Mouse (Mus musculus): ENCODE data around the gene Prdx6b.
A peak's percentile ranks its signal among the peaks of the same experiment; 100 is the strongest.

Prdx6b gene

DNA sequence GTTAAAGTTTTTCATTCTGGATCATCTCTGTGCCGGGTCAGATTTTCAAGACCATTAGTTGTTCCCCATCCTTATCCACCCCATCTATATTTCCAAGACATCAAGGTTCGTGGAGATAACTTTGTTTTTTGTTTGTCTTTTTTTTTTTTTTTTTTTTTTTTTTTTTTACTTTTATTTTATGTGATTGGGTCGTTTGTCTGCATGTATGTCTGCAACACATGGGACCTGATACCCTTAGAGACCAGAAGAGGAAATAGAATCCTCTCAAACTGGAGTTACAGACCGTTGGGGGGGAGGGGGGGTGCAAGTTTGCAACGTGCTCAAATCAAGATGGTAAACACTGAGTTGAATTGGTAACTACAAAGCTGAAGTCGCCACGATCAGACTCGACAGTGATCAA is at the start of gene Prdx6b:
Gene Prdx6b (plus strand): TSS at position 301 of the 400 bp plus-strand sequence.
- DNase-seq = no peak

DNA sequence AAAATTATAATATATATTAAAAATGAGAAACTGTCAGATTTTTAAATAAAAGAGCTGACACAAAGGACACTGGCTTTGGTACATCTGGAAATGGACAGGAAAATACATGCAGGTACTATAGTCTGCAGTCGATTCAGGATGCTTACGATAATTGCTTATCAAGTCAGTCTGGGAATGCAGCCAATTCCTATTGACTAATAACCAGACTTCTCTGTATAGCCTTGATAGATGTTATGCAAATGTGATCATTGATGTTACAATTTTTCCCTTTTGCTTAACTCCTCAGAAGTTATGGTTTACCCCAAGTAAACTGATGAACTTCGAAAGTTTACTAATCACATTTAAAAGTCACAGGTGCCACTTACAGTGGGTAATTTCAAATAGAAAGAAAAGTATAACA is 44.8 kb upstream of the Prdx6b start:
- DNase-seq = no peak

DNA sequence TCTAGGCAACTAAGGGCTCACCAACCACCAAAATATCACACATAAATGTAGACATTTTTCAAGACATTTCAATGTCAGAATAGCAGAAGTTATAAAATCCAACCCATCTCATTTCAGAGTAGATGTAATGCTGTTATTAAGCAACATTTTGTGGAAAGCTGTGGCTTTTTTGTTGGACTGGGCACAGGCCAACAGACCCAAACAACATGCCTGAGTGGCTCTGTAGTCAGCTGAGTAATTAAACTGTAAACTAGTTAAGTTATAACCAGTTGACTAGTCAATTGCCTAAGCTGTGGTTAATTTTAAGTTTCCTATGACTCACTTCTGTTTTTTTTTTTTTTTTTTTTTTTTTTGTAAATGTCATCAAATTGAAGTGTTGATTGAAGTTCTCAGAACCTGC is 44.4 kb upstream of the Prdx6b start:
- DNase-seq = no peak

DNA sequence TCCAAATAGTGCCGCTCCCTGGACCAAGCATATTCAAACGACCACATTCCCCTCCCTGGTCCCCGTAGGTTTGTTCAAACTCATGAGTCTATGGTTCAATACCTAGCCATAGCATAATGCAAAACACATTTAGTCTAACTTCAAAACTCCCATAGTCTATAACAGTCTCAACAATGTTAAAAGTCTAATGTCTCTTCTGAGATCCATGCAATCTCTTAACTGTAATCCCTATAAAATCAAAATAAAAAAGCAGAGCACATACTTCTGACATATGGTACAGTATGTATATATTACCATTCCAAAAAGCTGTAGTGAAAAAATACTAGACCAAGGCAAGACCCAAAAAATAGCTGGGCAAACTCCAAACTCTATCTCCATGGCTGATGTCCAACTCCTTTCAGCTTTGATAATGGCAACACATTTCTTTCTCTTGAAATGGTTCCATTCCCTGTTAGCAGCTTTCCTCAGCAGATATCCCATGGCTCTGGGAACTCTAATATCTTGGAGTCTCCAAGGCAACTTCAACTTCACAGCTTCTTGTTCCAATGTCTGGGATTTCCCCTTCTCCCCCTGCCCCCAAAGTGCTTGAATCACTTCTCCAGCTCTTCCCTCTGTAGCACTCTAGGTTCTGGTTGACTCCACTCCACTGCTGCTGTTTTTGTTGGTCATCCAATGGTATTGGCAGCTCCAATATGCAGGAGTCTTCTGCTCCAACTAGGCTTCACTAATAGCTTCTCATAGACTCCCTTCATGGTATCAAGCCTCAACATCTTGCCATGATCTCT is 32.2 kb upstream of the Prdx6b start:
- DNase-seq = no peak

DNA sequence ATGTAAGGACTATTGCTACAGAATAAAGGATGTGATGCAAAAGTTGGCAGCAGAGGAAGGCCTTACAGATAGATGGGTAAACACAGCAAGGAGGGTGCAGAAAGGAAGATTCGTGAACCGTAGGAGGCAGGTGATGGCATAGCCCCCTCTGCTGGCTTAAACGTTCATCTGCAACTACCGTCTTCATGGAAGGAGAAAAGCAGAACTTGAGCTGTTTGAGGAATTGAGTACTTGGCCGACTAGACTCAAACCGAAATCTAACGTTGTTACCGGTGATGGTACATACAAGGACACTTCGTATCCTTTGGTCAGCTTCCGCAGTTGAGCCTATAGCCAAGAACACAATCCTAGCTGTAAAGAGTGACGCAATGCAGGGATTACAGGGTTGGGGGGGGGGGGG is 25.4 kb upstream of the Prdx6b start:
- peak; percentile 49 to 65 for DNase-seq

DNA sequence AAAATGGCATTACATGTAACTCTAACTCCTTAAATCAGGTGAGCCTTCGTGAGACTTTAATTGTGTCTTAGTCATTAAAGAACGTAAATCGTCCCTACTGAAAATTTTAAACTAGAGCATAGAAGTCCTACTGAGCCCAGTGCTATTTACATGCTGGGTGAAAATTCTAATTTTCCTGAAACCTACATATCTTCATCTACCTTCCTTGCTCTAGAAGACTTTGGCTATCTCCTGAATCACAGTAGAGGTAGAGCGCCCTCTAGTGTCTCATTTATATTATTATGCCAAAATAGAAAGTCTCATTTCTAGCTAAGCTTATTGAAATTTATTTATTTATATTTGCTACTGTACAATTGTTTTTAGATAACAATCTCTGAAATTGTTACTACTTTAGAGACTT is 24.2 kb upstream of the Prdx6b start:
- no peak for DNase-seq

DNA sequence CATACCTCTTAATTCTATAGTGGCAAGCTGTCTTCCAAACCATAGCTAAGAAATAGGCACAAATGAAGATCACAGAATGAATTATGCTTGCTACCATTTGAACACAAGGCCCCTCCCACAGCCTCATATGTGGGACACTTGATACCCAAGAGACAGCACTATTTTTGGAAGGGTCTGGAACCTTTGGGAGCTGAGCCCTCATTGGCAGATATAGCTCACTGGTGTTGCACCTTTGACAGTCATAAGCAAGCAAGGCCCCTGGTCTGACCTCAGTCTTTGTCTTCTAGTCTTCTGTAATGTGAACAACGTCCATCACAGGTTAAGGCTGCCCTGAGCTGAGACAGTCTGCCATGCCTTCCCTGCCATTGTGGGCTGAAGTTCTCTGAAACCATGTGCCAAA is 20.8 kb upstream of the Prdx6b start:
- no peak for DNase-seq

DNA sequence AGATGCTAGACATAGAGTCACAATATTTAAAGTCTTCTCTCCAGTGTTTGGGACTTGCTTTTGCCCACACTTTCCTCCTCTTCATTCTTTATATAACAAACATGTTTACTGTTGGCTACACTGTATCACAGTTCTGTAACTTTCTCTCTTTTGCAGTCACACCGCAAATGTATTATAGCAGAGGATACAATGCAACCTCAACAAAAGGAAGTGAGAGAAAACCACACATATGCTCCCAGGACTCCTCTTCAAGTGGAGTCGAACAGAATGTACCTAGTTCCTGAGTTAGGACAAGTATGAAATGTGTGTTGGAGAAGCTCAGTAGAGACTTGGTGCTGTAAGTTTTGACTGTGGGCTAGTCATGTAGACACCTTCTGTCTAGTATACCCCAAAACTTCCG is 19.2 kb upstream of the Prdx6b start:
- no peak for DNase-seq

DNA sequence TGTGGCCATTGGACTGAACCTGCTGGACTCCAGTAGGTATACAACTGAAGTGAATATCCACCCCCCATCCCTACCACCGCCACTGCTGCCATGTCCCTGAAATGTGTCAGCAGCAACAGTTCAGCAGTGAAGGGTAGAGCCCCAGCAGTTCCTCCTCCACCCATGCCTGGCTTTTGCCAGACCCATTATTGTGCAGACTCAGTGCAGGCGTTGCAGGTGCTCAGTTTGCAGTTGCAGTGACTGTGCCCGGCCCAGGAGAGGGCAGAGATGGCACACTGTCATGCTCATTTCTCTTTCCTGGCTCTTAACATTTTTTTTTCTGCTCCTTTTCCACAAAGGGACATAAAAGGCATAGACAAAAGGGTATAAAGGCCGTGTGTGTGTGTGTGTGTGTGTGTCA is 18.5 kb upstream of the Prdx6b start:
- no peak for DNase-seq

DNA sequence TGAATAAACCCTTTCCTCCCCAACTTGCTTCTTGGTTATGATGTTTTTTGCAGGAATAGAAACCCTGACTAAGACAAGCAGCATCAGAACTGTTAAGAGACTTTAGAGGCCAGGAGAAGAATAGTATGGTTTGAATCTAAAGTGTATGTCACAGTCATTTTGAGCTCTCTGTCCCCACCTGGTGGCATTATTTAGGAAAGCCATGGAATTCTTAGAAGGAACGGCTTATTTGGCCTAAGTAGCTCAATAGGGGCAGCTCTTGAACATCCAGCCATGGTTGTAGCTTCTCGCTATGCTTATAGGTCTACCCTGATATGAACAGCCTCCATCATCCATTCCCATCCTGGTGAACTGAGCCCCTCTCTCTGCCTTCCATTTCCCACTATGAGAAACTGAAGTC is 17.1 kb upstream of the Prdx6b start:
- DNase-seq = peak in 1 of 2 experiments; percentile 27

DNA sequence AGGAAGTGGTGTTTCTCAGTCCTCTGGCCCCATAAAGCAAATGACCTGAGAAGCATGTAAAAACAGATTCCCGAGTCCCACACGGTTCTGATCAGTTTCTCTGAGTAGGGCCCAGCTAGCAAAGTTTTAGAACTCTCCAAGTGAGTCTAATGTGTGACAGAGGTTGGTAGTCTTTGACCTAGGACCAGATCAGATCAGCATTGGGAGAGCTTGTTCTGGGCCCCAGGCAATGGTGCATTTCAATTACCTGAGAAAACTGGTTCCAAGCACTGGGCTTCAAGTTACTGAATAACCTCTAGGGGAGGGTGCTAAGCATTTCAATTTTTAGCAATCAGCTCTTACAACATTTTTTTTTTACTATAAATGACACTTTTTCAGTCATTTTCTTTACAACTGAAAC is 10.1 kb upstream of the Prdx6b start:
- no peak for DNase-seq

DNA sequence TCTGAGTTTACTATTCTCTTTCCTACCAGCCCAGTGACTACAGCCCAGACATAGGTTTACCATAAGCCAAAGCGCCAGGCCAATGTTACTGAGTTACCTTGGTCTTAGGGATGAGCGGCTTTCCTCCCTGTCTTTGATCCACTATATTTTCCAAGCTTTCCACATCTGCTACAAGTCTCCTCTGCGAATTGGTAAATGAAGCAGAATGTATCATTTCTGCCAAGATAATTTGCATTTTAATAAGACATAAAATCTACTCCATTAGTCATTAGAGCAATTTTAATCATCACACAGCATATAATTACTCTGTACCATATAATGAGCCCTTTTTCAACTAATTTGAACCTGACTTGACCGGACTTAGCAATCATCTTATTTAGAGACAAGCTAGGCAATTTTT is 5.9 kb upstream of the Prdx6b start:
- no peak for DNase-seq

DNA sequence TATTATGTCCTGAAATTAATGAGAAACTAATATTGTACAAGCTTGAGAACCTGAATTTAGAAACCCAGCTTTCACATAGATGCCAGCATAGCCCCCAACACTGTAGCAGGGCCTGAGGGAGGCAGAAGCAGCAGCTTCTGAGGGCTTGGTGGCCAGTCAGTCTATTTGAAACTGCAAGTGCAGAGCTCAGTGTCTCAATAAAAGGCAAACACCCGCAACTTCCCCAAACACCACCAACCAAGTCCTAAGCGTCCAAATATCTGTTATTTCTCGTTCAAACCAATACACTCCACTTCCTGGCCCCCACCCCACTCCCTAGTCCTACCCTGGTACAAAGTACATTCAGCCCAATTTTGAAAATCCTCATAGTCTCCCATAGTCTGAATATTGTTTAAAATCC is 6.1 kb downstream of the Prdx6b start:
- DNase-seq = no peak

DNA sequence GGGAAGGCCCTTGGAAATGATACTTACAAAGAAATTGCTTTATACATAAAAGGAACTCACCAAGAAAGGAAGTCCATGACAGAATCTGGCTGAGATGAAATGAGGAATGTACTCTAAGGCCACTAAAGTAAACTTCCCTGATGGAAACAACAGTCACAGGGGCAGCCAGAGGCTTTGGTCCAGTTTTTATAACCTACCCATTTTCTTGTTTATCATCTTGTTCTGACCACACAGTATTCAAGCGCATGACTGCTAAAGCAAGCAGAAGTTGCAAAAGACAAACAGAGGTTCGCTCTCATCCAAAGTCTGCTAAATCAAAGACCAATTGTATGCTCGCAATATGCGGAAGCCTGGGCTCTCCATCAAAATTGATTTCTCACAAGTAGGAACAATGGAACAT is 8.5 kb downstream of the Prdx6b start:
- DNase-seq = no peak

DNA sequence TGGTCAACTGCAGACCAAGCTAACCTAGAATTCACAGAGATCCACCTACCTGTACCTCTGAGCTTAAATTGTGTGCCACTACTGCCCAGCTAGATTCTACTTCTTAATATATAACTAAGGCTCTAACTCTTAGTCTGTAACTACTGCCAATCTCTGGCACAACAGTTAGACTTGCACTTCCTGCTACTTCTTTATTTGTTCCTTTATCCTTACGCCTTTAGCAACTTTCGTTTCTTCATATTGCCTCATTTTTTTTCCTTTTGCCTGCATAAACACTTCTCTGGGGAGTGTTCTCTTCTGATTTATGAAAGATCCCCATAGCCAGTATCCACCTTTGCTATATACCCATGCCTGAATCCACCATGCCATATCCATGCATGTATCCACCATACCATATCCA is 11.7 kb downstream of the Prdx6b start:
- DNase-seq = no peak

DNA sequence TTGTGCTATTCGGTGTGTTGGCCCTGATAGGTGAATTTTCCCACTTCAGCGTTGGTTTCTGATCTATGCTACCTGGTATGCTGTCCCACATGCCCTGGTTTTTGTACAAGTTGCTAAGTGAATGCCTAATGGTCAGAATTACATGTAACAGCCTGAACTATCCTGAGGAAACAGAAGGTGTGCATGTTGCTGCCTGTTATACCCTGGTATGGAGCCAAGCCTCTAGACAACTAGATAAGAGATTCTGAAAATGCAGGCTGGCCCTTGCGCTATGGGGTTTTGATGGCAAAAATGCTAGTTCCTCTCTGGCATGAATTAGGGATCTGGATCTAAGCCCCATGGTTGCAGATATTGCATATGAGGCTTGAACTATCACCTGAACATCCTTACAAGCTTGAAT is 15.4 kb downstream of the Prdx6b start:
- DNase-seq = no peak

DNA sequence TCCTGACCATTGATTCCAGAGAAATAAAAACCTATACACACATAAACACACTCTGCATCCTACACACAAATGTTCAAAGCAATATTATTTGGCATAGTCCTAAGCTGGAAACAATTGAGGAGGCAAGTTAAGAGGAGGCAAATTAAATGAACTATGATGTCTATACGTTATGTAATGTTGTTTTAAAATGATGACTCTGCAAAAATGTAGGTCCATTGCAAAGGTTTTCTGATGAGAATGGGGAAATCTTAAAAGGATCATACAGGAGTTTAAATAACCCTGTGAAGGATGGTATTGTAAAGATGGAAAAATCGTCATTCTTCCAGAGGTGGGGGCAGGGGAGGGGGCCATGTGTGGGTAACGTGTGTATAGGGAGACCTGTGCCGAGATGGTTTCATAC is 17.5 kb downstream of the Prdx6b start:
- DNase-seq = no peak

DNA sequence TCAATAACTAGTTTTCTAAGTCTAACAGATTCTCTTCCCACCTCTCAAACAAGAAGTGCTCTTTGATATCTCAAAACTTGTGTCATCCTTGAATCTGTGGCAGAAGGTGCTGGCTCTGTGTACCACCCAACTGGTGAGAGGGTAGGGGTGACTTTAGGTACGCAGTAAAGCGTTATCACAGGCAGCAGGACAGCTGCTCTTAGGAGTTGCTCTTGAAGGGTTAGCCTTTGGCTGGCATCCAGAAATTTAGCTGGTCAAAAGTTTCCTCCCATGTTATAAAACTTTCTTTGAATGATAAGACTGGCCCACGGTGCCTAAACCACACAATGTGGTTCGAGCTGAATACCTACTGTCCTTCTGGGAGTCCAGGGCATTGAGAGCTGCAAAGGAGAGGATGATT is 18.5 kb downstream of the Prdx6b start:
- no peak for DNase-seq

DNA sequence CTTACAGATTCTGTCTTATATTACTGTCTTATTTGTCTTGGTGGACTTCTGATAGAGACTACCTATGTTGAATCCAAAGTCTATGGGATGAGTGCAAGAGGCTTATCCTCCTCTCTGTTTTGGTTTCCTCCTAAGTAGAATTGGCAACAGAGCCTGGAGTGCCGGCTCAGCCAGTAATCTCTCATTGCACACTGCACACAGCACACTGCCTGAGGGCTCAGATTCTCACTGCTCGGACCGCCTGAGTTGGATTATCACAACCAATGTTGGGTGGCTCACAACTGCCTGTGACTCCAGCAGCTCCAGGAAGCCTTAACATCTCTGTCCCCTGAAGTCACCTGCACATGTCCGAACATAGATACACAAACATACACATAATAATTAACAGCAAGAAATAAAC is 19.1 kb downstream of the Prdx6b start:
- DNase-seq = no peak

DNA sequence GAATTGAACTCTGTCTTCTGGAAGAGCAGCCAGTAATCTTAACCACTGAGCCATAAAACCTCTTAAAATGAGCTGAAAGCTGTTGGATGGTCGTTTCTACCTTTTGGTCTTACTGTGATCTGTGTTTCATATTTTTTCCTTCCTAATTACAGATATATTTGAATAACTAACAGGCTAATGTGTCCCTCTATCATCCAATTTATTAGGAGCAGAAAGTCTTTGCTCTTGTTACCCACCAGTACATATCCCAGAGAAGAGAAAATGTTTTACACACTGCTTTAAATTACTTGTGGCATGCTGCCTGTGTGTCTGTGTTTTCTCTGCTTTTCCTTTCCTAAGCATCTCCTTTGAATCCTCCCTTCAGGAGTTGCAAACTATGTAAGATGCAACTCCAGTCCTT is 21.9 kb downstream of the Prdx6b start:
- no peak for DNase-seq

DNA sequence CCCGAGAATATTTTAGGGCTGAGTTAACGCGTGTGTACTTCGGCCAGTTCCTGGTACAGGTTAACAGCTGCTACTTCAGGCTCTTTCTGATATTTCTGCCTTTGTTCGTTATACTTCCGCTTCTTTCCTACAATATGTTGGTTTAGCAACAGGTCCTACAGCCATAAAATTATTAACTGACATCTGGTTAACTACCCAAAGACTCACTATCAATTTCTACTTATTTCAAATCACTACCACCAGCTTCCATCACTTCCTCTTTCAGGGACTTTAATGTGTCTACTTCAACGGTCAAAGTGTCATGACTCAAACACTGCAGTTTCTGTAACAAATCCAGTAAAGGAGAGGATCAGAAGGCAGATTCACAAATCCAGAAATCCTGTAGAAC is 22.6 kb downstream of the Prdx6b start:
- DNase-seq = no peak

DNA sequence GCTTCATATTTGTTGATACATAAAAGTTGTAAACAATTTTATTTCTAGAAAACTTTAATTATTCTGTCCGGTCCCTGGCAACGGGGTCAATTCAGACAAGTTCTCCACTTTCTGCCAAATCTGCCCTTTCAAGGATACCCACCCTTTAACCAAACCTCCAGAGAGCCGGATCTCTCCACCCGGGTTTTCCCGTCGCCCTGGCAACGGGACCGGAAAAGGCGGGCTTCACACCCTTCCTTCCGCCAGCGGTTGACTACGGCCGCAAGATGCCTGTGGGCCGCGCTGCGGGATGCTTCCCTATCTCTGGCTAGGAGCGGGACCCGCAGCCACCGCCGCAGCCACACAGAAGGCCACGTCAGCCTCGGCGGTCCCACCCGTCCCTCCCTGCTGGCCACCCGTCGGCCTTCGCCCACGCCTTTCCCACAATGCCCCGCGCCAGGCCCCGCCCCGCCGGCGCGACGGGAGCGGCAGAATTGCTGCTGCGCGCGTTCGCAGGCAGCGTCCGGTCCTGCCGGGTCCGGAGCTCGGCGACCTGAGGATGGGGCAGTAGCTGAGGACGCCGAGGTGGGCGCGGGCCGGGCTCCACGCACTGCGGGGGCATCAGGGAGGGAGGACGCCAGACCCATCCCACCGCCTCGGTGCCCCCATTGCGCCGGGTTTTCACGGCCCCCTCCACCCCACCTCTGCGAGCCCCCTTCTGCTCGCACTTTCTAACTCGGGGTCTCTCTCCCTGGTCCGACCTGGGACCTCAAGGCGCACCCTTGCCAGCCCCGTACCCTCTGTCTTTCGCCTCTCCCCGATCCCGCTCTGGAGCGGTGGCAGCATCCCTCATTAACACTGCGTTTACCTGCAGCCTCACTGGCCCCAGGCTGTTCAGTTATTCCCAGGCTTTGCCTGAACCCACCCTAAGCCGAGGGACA is 23.2 kb downstream of the Prdx6b start, which contains the start of gene Dnajc10:
Gene Dnajc10 (plus strand): TSS at position 225 of the 920 bp plus-strand sequence.
- DNase-seq = peak; percentile 93 to 94

DNA sequence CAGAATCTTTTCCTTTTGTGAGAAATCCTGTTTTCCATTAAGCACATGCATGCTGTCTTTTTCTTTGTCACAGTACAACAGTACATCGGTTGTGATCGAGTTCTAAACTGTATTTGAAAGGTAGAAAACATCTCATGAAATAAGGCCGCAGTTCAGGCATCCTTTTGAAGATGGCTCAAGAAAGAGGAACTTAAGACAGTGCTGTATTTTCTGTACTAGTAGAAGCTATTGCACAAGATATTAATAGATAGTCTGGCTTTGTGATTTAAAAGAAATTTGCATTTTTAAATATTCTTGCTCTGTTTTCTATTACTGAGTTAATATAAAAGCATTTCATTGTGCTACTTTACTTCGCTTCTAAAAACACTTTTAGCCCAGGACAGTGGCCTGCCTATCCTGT is 30.6 kb downstream of the Prdx6b start:
- DNase-seq = no peak

DNA sequence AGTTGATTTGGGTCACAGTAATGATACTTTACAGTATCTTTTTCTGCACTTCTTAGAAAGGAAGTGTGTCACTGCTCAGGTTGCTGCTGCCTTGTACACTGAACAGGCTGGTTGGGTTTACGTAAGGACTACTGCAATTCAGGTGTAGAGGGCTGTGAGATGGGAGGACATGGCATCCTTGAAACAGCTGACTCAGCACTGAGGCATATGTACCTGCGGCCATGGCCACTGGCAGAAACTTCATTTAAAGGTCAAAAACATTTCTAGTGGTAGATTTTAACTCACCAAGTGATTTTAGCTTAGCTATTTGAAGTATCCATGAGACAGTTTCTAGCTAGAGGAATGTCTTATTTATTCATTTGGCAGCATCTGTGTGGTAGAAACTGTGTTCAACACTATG is 33.5 kb downstream of the Prdx6b start:
- DNase-seq = no peak
